Mouse (Mus musculus): Measurements from ENCODE around the gene Klhdc7a. TPM values are rescaled to one million over a fixed set of nuclear protein-coding genes. Genes with fewer than 3 reads are reported as not detected.

Klhdc7a gene
- total and polyA plus RNA-seq, 3 experiments, result under 0.01 TPM; not detected in 2

DNA sequence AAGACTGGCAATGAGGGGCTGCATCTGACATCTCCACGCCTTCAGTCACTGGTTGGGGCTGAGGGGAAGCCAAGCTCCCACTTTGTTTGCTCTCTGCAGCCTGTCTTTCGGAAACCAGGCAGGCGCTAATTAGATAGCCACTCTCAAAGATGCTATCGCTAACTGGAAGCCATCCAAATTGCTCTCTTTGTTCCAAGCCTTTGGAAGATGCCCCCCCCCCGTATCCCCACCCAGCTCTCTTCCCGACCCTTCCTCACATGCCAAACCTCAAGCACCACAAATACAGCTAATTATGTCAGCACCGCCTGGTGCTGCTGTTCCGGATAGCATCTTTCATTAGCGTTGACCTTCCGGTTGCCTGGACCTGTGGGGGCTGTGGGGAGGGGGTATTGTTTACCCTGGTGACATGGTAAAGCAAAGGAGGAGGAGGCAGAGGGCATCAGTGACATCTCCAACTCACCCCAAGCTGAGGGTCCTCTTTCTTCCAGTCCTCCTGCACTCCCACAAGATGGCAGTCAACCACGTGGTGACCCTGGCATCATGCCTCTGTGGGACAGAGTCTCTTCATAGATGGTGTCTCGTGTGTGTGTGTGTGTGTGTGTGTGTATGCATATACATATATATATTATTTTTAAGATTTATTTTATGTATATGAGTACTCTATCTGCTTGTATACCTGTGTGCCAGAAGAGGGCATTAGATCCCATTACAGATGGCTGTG lies 35.9 kb downstream of the Klhdc7a start:
- Histone ChIP-seq H3K9me3 (replicated peaks; ENCODE audit: insufficient read depth, low read length) (no peaks in the 10 kb centered on the region), H3K27me3 (ENCODE audit: control insufficient read depth in 1 of 2, insufficient read depth in 2 of 2, low read length in 2 of 2) (no peaks in the 10 kb centered on the region)
- TF ChIP-seq POLR2A (IDR thresholded peaks at IDR 0.05; ENCODE audit: control insufficient read depth in 1 of 2, insufficient read depth in 1 of 2, low read depth in 1 of 2, low read length in 2 of 2, poor library complexity in 1 of 2) (no peak), KAT2A (conservative IDR thresholded peaks at IDR 0.05; ENCODE audit: low read depth, low read length) (no peak), TBP (IDR thresholded peaks at IDR 0.05; ENCODE audit: low read depth, low read length) (no peak), JUND (IDR thresholded peaks at IDR 0.05; ENCODE audit: low read depth, low read length) (no peak), BHLHE40 (IDR thresholded peaks at IDR 0.05; ENCODE audit: borderline replicate concordance, low read depth, low read length) (no peak), MYB (IDR thresholded peaks at IDR 0.05; ENCODE audit: low read depth, low read length) (no peak), CTCF (IDR thresholded peaks at IDR 0.05 in 2 of 3, conservative IDR thresholded peaks at IDR 0.05 in 1 of 3; ENCODE audit: control insufficient read depth in 1 of 3, insufficient read depth in 1 of 3, low read depth in 2 of 3, low read length in 3 of 3, poor library complexity in 1 of 3, severe bottlenecking in 1 of 3) (no peak), ZC3H11A (IDR thresholded peaks at IDR 0.05; ENCODE audit: low read depth, low read length) (no peak), MAZ (IDR thresholded peaks at IDR 0.05; ENCODE audit: low read depth, low read length) (no peak)

GRCm38 (mm10) chr4:139930885-139931284 lies 36.9 kb downstream of the Klhdc7a start:
- TF ChIP-seq ZNF384 (IDR thresholded peaks at IDR 0.05; ENCODE audit: low read depth, low read length) (no peak), ELF1 (IDR thresholded peaks at IDR 0.05; ENCODE audit: low read depth, low read length) (no peak), NELFE (IDR thresholded peaks at IDR 0.05; ENCODE audit: low read depth, low read length) (no peak), KAT2A (conservative IDR thresholded peaks at IDR 0.05; ENCODE audit: low read depth, low read length) (no peak), RAD21 (IDR thresholded peaks at IDR 0.05; ENCODE audit: low read depth, low read length) (no peak)
- no peaks in the 10 kb centered on the region for H3K79me2 ChIP-seq (ENCODE audit: control insufficient read depth, insufficient read depth, low read length, poor library complexity)
- no peak overlapping the region for H3K4me3 ChIP-seq (ENCODE audit: control insufficient read depth in 1 of 2, insufficient read depth in 1 of 2, low read depth in 2 of 2, low read length in 2 of 2)
- no peak overlapping the region for H3K9ac ChIP-seq (ENCODE audit: control insufficient read depth, low read depth, low read length, poor library complexity, severe bottlenecking)
- H3K4me1 ChIP-seq (ENCODE audit: control insufficient read depth in 1 of 2, insufficient read depth in 2 of 2, low read length in 2 of 2), result no peaks in the 10 kb centered on the region
- no peaks in the 10 kb centered on the region for H3K27me3 ChIP-seq (ENCODE audit: control insufficient read depth in 1 of 2, insufficient read depth in 2 of 2, low read length in 2 of 2)
- no peaks in the 10 kb centered on the region for H3K9me3 ChIP-seq (replicated peaks; ENCODE audit: insufficient read depth, low read length)
- H3K27ac ChIP-seq (ENCODE audit: control insufficient read depth, low read depth, low read length), result no peak overlapping the region
- H3K36me3 ChIP-seq (ENCODE audit: control insufficient read depth in 1 of 2, insufficient read depth in 2 of 2, low read length in 2 of 2), result no peaks in the 10 kb centered on the region
- DNase-seq (ENCODE audit: low read depth, low spot score), result no peak

More for the DNA sequence above, 35.9 kb downstream of the Klhdc7a start:
- no peaks in the 10 kb centered on the region for H3K4me1 ChIP-seq (ENCODE audit: control insufficient read depth in 1 of 2, insufficient read depth in 2 of 2, low read length in 2 of 2)
- no peak overlapping the region for H3K9ac ChIP-seq (ENCODE audit: control insufficient read depth, low read depth, low read length, poor library complexity, severe bottlenecking)
- DNase-seq (ENCODE audit: low read depth, low spot score), result no peak
- H3K4me3 ChIP-seq (ENCODE audit: control insufficient read depth in 1 of 2, insufficient read depth in 1 of 2, low read depth in 2 of 2, low read length in 2 of 2), result no peak overlapping the region
- no peak overlapping the region for H3K27ac ChIP-seq (ENCODE audit: control insufficient read depth, low read depth, low read length)
- no peaks in the 10 kb centered on the region for H3K36me3 ChIP-seq (ENCODE audit: control insufficient read depth in 1 of 2, insufficient read depth in 2 of 2, low read length in 2 of 2)
- H3K79me2 ChIP-seq (ENCODE audit: control insufficient read depth, insufficient read depth, low read length, poor library complexity), result no peaks in the 10 kb centered on the region

DNA sequence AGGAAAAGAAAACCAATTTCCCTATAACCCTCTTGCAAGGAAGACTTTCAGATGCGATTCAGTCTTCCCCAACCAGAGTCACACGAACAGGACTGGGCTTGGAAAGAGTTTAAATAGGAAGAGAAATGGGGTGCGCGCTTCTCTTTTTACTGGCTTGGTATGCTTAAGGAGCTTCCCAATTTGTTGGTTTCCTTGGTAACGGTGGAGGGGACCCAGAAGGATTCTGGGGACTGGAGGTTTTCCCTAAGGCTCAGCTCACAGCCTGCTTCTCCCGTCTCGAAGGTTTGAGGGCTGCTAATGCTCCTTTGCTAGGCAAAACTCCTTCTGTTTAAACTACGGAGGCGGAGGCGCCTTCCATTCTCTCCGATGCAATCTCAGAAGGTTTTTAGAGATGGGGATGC lies 41.7 kb downstream of the Klhdc7a start:
- Histone ChIP-seq H3K9ac (ENCODE audit: control insufficient read depth, low read depth, low read length, poor library complexity, severe bottlenecking) (no peak overlapping the region), H3K79me2 (ENCODE audit: control insufficient read depth, insufficient read depth, low read length, poor library complexity) (no peaks in the 10 kb centered on the region), H3K27ac (ENCODE audit: control insufficient read depth, low read depth, low read length) (no peak overlapping the region), H3K9me3 (replicated peaks; ENCODE audit: insufficient read depth, low read length) (no peaks in the 10 kb centered on the region), H3K36me3 (ENCODE audit: control insufficient read depth in 1 of 2, insufficient read depth in 2 of 2, low read length in 2 of 2) (no peaks in the 10 kb centered on the region), H3K27me3 (ENCODE audit: control insufficient read depth in 1 of 2, insufficient read depth in 2 of 2, low read length in 2 of 2) (no peaks in the 10 kb centered on the region), H3K4me1 (ENCODE audit: control insufficient read depth in 1 of 2, insufficient read depth in 2 of 2, low read length in 2 of 2) (no peaks in the 10 kb centered on the region), H3K4me3 (ENCODE audit: control insufficient read depth in 1 of 2, insufficient read depth in 1 of 2, low read depth in 2 of 2, low read length in 2 of 2) (no peak overlapping the region)
- no peak for DNase-seq (ENCODE audit: low read depth, low spot score)
- TF ChIP-seq GABPA (IDR thresholded peaks at IDR 0.05; ENCODE audit: low read depth, low read length) (no peak), ZKSCAN1 (IDR thresholded peaks at IDR 0.05; ENCODE audit: low read depth, low read length) (no peak), POLR2A (IDR thresholded peaks at IDR 0.05; ENCODE audit: control insufficient read depth in 1 of 2, insufficient read depth in 1 of 2, low read depth in 1 of 2, low read length in 2 of 2, poor library complexity in 1 of 2) (no peak), TCF12 (IDR thresholded peaks at IDR 0.05; ENCODE audit: low read depth, low read length) (no peak)

All from MEL (cell line).